Mouse (Mus musculus): ENCODE results near the gene Mecom. TPM values are rescaled to one million over a fixed set of nuclear protein-coding genes. Genes with fewer than 3 reads are reported as not detected.

Mecom gene
- polyA plus RNA-seq, 1 experiment: 0.47 TPM

- no peaks in the 10 kb centered on the region for H3K4me1 ChIP-seq (ENCODE audit: control insufficient read depth, insufficient read depth, insufficient read length)
- no peak for DNase-seq (ENCODE audit: low read depth in 1 of 2, low spot score in 2 of 2)
- no peak overlapping the region for H3K4me3 ChIP-seq (ENCODE audit: extremely low read depth, insufficient read depth, insufficient read length)
- H3K36me3 ChIP-seq (ENCODE audit: control insufficient read depth, insufficient read depth, low read length): no peaks in the 10 kb centered on the region
- no peak for TF ChIP-seq POLR2A (IDR thresholded peaks at IDR 0.05; ENCODE audit: low read depth, low read length)
- TF ChIP-seq CTCF (IDR thresholded peaks at IDR 0.05; ENCODE audit: extremely low read depth, insufficient read depth, insufficient read length, insufficient replicate concordance): no peak
- no peaks in the 10 kb centered on the region for H3K27me3 ChIP-seq (ENCODE audit: control insufficient read depth, insufficient read depth, low read length)
- no peak overlapping the region for H3K27ac ChIP-seq (ENCODE audit: insufficient read depth, low read length)
- 87% methylated on average over 5 of the region's 5 CpGs for WGBS
Measured at GRCm38 (mm10) chr3:30253714-30254113, 294.1 kb downstream of the Mecom start.

- Histone ChIP-seq H3K36me3 (ENCODE audit: control insufficient read depth, insufficient read depth, low read length) (no peaks in the 10 kb centered on the region), H3K4me1 (ENCODE audit: control insufficient read depth, insufficient read depth, insufficient read length) (no peaks in the 10 kb centered on the region), H3K4me3 (ENCODE audit: extremely low read depth, insufficient read depth, insufficient read length) (no peak overlapping the region), H3K27ac (ENCODE audit: insufficient read depth, low read length) (no peak overlapping the region), H3K27me3 (ENCODE audit: control insufficient read depth, insufficient read depth, low read length) (no peaks in the 10 kb centered on the region)
- no peak for DNase-seq (ENCODE audit: low read depth in 1 of 2, low spot score in 2 of 2)
- 87% methylated on average over 4 of the region's 4 CpGs for WGBS
- no peak for TF ChIP-seq CTCF (IDR thresholded peaks at IDR 0.05; ENCODE audit: extremely low read depth, insufficient read depth, insufficient read length, insufficient replicate concordance)
- TF ChIP-seq POLR2A (IDR thresholded peaks at IDR 0.05; ENCODE audit: low read depth, low read length): no peak
Measured at GRCm38 (mm10) chr3:30248656-30249384, 299.0 kb downstream of the Mecom start.

GRCm38 (mm10) chr3:30247256-30247655 is 300.6 kb downstream of the Mecom start:
- no peak overlapping the region for H3K27ac ChIP-seq (ENCODE audit: insufficient read depth, low read length)
- TF ChIP-seq CTCF (IDR thresholded peaks at IDR 0.05; ENCODE audit: extremely low read depth, insufficient read depth, insufficient read length, insufficient replicate concordance): no peak
- TF ChIP-seq POLR2A (IDR thresholded peaks at IDR 0.05; ENCODE audit: low read depth, low read length): no peak
- H3K36me3 ChIP-seq (ENCODE audit: control insufficient read depth, insufficient read depth, low read length): no peaks in the 10 kb centered on the region
- WGBS: 79% methylated on average over 5 of the region's 5 CpGs
- no peaks in the 10 kb centered on the region for H3K4me1 ChIP-seq (ENCODE audit: control insufficient read depth, insufficient read depth, insufficient read length)
- DNase-seq (ENCODE audit: low read depth in 1 of 2, low spot score in 2 of 2): no peak
- no peaks in the 10 kb centered on the region for H3K27me3 ChIP-seq (ENCODE audit: control insufficient read depth, insufficient read depth, low read length)
- H3K4me3 ChIP-seq (ENCODE audit: extremely low read depth, insufficient read depth, insufficient read length): no peak overlapping the region

GRCm38 (mm10) chr3:30246431-30247041 is 301.3 kb downstream of the Mecom start:
- Histone ChIP-seq H3K4me1 (ENCODE audit: control insufficient read depth, insufficient read depth, insufficient read length) (no peaks in the 10 kb centered on the region), H3K27me3 (ENCODE audit: control insufficient read depth, insufficient read depth, low read length) (no peaks in the 10 kb centered on the region), H3K27ac (ENCODE audit: insufficient read depth, low read length) (no peak overlapping the region), H3K4me3 (ENCODE audit: extremely low read depth, insufficient read depth, insufficient read length) (no peak overlapping the region), H3K36me3 (ENCODE audit: control insufficient read depth, insufficient read depth, low read length) (no peaks in the 10 kb centered on the region)
- no peak for DNase-seq (ENCODE audit: low read depth in 1 of 2, low spot score in 2 of 2)
- WGBS: 78% methylated on average over 12 of the region's 12 CpGs
- no peak for TF ChIP-seq POLR2A (IDR thresholded peaks at IDR 0.05; ENCODE audit: low read depth, low read length)
- no peak for TF ChIP-seq CTCF (IDR thresholded peaks at IDR 0.05; ENCODE audit: extremely low read depth, insufficient read depth, insufficient read length, insufficient replicate concordance)

- Histone ChIP-seq H3K36me3 (ENCODE audit: control insufficient read depth, insufficient read depth, low read length) (no peaks in the 10 kb centered on the region), H3K4me3 (ENCODE audit: extremely low read depth, insufficient read depth, insufficient read length) (no peak overlapping the region), H3K4me1 (ENCODE audit: control insufficient read depth, insufficient read depth, insufficient read length) (no peaks in the 10 kb centered on the region), H3K27me3 (ENCODE audit: control insufficient read depth, insufficient read depth, low read length) (no peaks in the 10 kb centered on the region), H3K27ac (ENCODE audit: insufficient read depth, low read length) (no peak overlapping the region)
- TF ChIP-seq CTCF (IDR thresholded peaks at IDR 0.05; ENCODE audit: extremely low read depth, insufficient read depth, insufficient read length, insufficient replicate concordance): no peak
- no peak for TF ChIP-seq POLR2A (IDR thresholded peaks at IDR 0.05; ENCODE audit: low read depth, low read length)
- DNase-seq (ENCODE audit: low read depth in 1 of 2, low spot score in 2 of 2): no peak
- WGBS: 88% methylated on average over 5 of the region's 5 CpGs
Measured at GRCm38 (mm10) chr3:30245950-30246349, 301.9 kb downstream of the Mecom start.

- 57% methylated on average over 7 of the region's 7 CpGs for WGBS
- no peak overlapping the region for H3K27ac ChIP-seq (ENCODE audit: insufficient read depth, low read length)
- DNase-seq (ENCODE audit: low read depth in 1 of 2, low spot score in 2 of 2): no peak
Measured at GRCm38 (mm10) chr3:30244401-30244871, 303.4 kb downstream of the Mecom start.

More at GRCm38 (mm10) chr3:30244401-30244871, 303.4 kb downstream of the Mecom start:
- no peaks in the 10 kb centered on the region for H3K27me3 ChIP-seq (ENCODE audit: control insufficient read depth, insufficient read depth, low read length)
- TF ChIP-seq POLR2A (IDR thresholded peaks at IDR 0.05; ENCODE audit: low read depth, low read length) (no peak), CTCF (IDR thresholded peaks at IDR 0.05; ENCODE audit: extremely low read depth, insufficient read depth, insufficient read length, insufficient replicate concordance) (no peak)
- H3K4me3 ChIP-seq (ENCODE audit: extremely low read depth, insufficient read depth, insufficient read length): no peak overlapping the region
- no peaks in the 10 kb centered on the region for H3K36me3 ChIP-seq (ENCODE audit: control insufficient read depth, insufficient read depth, low read length)
- H3K4me1 ChIP-seq (ENCODE audit: control insufficient read depth, insufficient read depth, insufficient read length): no peaks in the 10 kb centered on the region
